Mouse (Mus musculus) gastrocnemius, adult 8-10 months (tissue): ENCODE data around the gene Hist1h2an. TPM values are rescaled to one million over a fixed set of nuclear protein-coding genes. Genes with fewer than 3 reads are reported as not detected.
A peak's percentile ranks its signal among the peaks of the same experiment; 100 is the strongest.
"Not testable (repeated sequence)": the region's sequence is repeated elsewhere in the genome, so short reads cannot be mapped to it uniquely, and the experiment has no call there.

Experiments used
- DNase-seq, 2 experiments: peaks; one replicate each; pipeline ENCODE4 v3.0.0; 2022; ENCODE audit warnings: low spot score in 2 of 2
- total RNA-seq, 4 experiments: library from RNA; stranded (reverse); gene quantifications; 2 replicates each; pipeline ENCODE4 v1.2.4; 2022

Hist1h2an gene
- total RNA-seq, 4 experiments from 2014 or later, result not detected

- DNase-seq, result no peak
These were observed 3.3 kb downstream of the Hist1h2an start for GRCm38 (mm10) chr13:21783734-21784161.

GRCm38 (mm10) chr13:21783255-21783617 is 3.8 kb downstream of the Hist1h2an start, which contains the start of gene Hist1h3i:
Hist1h3i (minus strand) TSS chr13:21783370.
- no peak for DNase-seq

- DNase-seq, result not testable (repeated sequence)
These were observed 4.4 kb downstream of the Hist1h2an start for GRCm38 (mm10) chr13:21782361-21783254.

- DNase-seq, result no peak
These were observed 5.4 kb downstream of the Hist1h2an start for GRCm38 (mm10) chr13:21781639-21782038.

GRCm38 (mm10) chr13:21781021-21781555 is 5.9 kb downstream of the Hist1h2an start:
- no peak for DNase-seq

- peak in 1 of 2 experiments; percentile 10 for DNase-seq
These were observed 7.0 kb downstream of the Hist1h2an start, which contains the start of gene Hist1h1b for GRCm38 (mm10) chr13:21779767-21780731. Hist1h1b (minus strand) TSS chr13:21780625.

GRCm38 (mm10) chr13:21778814-21779766 is 7.9 kb downstream of the Hist1h2an start:
- peak; percentile 20 to 38 for DNase-seq

- no peak for DNase-seq
These were observed 31.3 kb downstream of the Hist1h2an start for GRCm38 (mm10) chr13:21755707-21756106.

- not testable (repeated sequence) for DNase-seq
These were observed 32.6 kb downstream of the Hist1h2an start for GRCm38 (mm10) chr13:21754294-21755001.

GRCm38 (mm10) chr13:21753524-21754285 is 33.3 kb downstream of the Hist1h2an start, which contains the start of the genes Hist1h2ak and Hist1h2bn:
Hist1h2ak (minus strand) TSS chr13:21753827.
Hist1h2bn (plus strand) TSS chr13:21754123.
- not testable (repeated sequence) for DNase-seq

- DNase-seq, result no peak
These were observed 33.9 kb downstream of the Hist1h2an start for GRCm38 (mm10) chr13:21753051-21753523.

- DNase-seq, result no peak
These were observed 34.7 kb downstream of the Hist1h2an start for GRCm38 (mm10) chr13:21752356-21752755.

- DNase-seq, result no peak
These were observed 35.2 kb downstream of the Hist1h2an start for GRCm38 (mm10) chr13:21751827-21752226.

GRCm38 (mm10) chr13:21751417-21751816 is 35.6 kb downstream of the Hist1h2an start:
- no peak for DNase-seq

- peak; percentile 17 to 31 for DNase-seq
These were observed 36.6 kb downstream of the Hist1h2an start, which contains the start of gene Hist1h4k for GRCm38 (mm10) chr13:21750159-21751017. Hist1h4k (minus strand) TSS chr13:21750505.

- DNase-seq, result no peak
These were observed 37.4 kb downstream of the Hist1h2an start for GRCm38 (mm10) chr13:21749387-21750158.

GRCm38 (mm10) chr13:21745006-21745405 is 42.0 kb downstream of the Hist1h2an start:
- no peak for DNase-seq
